Mouse (Mus musculus) heart, postnatal 0 days (tissue): ENCODE results near the gene Olfr206.

ENCODE experiments used
- CTCF ChIP-seq: IDR thresholded peaks from 2 replicates; pipeline ENCODE4 v1.5.1; 2016; ENCODE audit warnings: antibody characterized with exemption, control low read depth, low read depth
- EP300 ChIP-seq: IDR thresholded peaks from 2 replicates; pipeline ENCODE4 v1.6.1; 2016; ENCODE audit warnings: antibody characterized with exemption, low read depth

- TF ChIP-seq CTCF (no peak), EP300 (no peak)
These were observed 44.3 kb upstream of the Olfr206 start for GRCm38 (mm10) chr16:59393300-59393699.
